Mouse (Mus musculus) intestine, embryonic 15.5 days (tissue): Measurements from ENCODE around the gene Hs3st5. TPM values are rescaled to one million over a fixed set of nuclear protein-coding genes. Genes with fewer than 3 reads are reported as not detected.

ENCODE experiments used
- ATAC-seq: fragments of 200-750 bp; cut with Nextera tagmentation; 2 replicates; pipeline ENCODE4 v1.8.0; 2017; ENCODE audit warnings: moderate TSS enrichment, moderate library complexity
- H3K27ac ChIP-seq: fragments of 300-500 bp; sonication (generic); 2 replicates; pipeline ENCODE4 v1.5.1; 2015; ENCODE audit warnings: mild to moderate bottlenecking, inconsistent platforms
- H3K27me3 ChIP-seq: fragments of 300-500 bp; sonication (generic); replicated peaks from 2 replicates; pipeline ENCODE4 v1.6.1; 2015; ENCODE audit warnings: inconsistent platforms
- H3K36me3 ChIP-seq: fragments of 300-500 bp; sonication (generic); 2 replicates; pipeline ENCODE4 v1.6.1; 2015; ENCODE audit warnings: inconsistent platforms
- H3K4me1 ChIP-seq: fragments of 300-500 bp; sonication (generic); replicated peaks from 2 replicates; pipeline ENCODE4 v1.6.1; 2015; ENCODE audit warnings: inconsistent platforms
- H3K4me2 ChIP-seq: fragments of 300-500 bp; sonication (generic); replicated peaks from 2 replicates; pipeline ENCODE4 v1.6.1; 2015; ENCODE audit warnings: mild to moderate bottlenecking, inconsistent platforms
- H3K4me3 ChIP-seq: fragments of 300-500 bp; sonication (generic); replicated peaks from 2 replicates; pipeline ENCODE4 v1.5.1; 2015; ENCODE audit warnings: inconsistent platforms
- H3K9ac ChIP-seq: fragments of 300-500 bp; sonication (generic); 2 replicates; pipeline ENCODE4 v1.6.1; 2015; ENCODE audit warnings: inconsistent platforms
- H3K9me3 ChIP-seq: fragments of 300-500 bp; sonication (generic); 2 replicates; pipeline ENCODE4 v1.6.1; 2016; ENCODE audit warnings: inconsistent platforms
- WGBS: fragments of 180-500 bp; shearing (Covaris S2); methylation state at CpG from one replicate; pipeline ENCODE4 v1.1.7; 2015; 5-methylcytosine and 5-hydroxymethylcytosine counted together
- polyA plus RNA-seq: library from polyadenylated mRNA; unstranded; fragments of >200 nt; fragmentation: Nextera tagmentation; extraction: Ambion mirVana; gene quantifications from 2 replicates; pipeline ENCODE4 v1.2.1, GENCODE M21; 2015

Hs3st5 gene
- polyA plus RNA-seq, 1 experiment from 2014 or later, result 1.1 TPM

DNA sequence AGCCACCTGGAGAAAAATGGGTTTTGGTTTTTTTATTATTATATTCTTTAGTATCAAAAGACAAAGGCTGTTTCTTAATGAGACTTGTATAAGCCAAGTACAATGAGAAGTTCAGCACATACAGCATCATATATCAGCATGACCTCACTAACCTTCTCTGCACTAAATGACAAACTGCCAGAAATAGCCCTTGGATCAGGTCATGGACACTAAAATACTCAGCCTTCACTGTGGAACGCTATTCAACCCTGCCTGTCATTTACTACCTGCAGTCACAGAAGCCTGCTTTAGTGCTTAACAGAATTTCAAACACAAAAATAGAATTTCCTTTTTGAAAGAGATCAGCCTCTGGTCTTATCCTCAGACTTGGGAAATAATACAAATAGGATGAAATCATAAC is 247.9 kb downstream of the Hs3st5 start:
- Histone ChIP-seq H3K36me3 (no peaks in the 10 kb centered on the region), H3K27me3 (no peaks in the 10 kb centered on the region), H3K4me2 (no peak overlapping the region), H3K9me3 (no peaks in the 10 kb centered on the region), H3K4me1 (no peaks in the 10 kb centered on the region), H3K4me3 (no peak overlapping the region), H3K9ac (no peak overlapping the region), H3K27ac (no peak overlapping the region)
- no peak for ATAC-seq
- WGBS, result 41% methylated on average over 1 of the region's 1 CpGs

DNA sequence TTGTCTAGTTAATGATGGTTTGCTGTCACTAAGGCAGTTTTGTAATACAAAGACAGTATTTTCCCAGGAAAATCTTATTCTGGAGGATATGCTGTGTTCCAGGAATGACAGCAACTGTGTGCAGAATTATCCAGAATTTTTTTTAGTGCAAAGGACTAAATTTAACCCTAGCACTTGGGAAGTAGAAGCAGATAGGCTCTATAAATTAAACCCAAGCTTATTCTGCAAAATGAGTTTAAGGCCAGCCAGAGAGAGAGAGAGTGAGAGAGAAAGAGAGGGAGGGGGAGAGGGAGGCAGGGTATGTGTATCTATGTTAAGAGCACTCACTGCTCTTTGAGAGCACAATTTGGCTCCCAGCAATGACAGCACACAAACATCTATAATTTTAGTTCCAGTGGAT is 267.0 kb downstream of the Hs3st5 start:
- ATAC-seq, result no peak
- H3K27ac ChIP-seq, result no peak overlapping the region
- no peaks in the 10 kb centered on the region for H3K27me3 ChIP-seq
- no peak overlapping the region for H3K4me3 ChIP-seq
- no peak overlapping the region for H3K9ac ChIP-seq
- H3K4me2 ChIP-seq, result no peak overlapping the region
- no peaks in the 10 kb centered on the region for H3K9me3 ChIP-seq
- no peaks in the 10 kb centered on the region for H3K36me3 ChIP-seq
- H3K4me1 ChIP-seq, result no peaks in the 10 kb centered on the region

DNA sequence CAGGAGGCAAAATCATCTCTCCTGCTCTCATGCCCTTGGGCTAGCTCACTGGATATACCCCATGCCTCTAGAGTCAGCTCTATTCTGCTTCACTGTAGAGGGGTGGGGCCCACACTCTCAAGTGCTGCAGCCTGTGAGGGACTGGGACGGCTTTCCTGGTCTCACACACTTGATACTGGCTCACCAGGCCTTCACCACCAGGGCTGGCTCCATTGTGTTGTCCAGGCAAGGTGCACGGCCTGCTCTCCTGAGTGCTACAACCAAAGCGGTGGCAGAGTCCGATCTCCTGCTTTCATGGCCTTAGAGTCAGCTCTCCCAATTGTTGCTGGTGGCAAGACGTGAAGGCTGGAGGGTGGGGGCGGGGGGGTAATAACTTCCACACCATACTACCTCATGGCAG is 268.3 kb downstream of the Hs3st5 start:
- no peak overlapping the region for H3K4me3 ChIP-seq
- no peak for ATAC-seq
- WGBS, result 83% methylated on average over 6 of the region's 6 CpGs
- H3K4me1 ChIP-seq, result no peaks in the 10 kb centered on the region
- H3K27ac ChIP-seq, result no peak overlapping the region
- no peaks in the 10 kb centered on the region for H3K9me3 ChIP-seq
- no peak overlapping the region for H3K4me2 ChIP-seq
- no peaks in the 10 kb centered on the region for H3K27me3 ChIP-seq
- no peak overlapping the region for H3K9ac ChIP-seq
- no peaks in the 10 kb centered on the region for H3K36me3 ChIP-seq

DNA sequence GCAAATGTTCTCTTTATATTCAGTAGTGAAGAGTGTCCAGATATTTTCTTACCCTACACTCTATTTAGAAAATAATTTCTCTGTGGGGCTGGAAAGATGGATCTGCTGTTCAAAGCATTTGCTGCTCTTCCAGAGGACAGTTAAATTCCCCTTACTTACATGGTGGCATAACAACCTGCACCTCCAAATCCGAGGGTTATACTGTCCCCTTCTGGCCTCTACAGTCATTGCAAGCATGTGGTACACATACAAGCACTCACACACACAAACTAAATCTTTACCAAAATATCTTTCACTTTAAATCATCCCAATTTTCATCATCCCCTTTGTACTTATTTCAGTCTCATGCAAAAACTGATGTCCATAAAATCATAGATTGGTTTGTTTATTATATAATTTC is 275.0 kb downstream of the Hs3st5 start:
- no peak for ATAC-seq
- no peaks in the 10 kb centered on the region for H3K27me3 ChIP-seq
- no peak overlapping the region for H3K4me2 ChIP-seq
- H3K4me1 ChIP-seq, result no peaks in the 10 kb centered on the region
- no peaks in the 10 kb centered on the region for H3K36me3 ChIP-seq
- H3K4me3 ChIP-seq, result no peak overlapping the region
- H3K27ac ChIP-seq, result no peak overlapping the region
- 60% methylated on average over 1 of the region's 1 CpGs for WGBS
- H3K9ac ChIP-seq, result no peak overlapping the region
- H3K9me3 ChIP-seq, result no peaks in the 10 kb centered on the region

DNA sequence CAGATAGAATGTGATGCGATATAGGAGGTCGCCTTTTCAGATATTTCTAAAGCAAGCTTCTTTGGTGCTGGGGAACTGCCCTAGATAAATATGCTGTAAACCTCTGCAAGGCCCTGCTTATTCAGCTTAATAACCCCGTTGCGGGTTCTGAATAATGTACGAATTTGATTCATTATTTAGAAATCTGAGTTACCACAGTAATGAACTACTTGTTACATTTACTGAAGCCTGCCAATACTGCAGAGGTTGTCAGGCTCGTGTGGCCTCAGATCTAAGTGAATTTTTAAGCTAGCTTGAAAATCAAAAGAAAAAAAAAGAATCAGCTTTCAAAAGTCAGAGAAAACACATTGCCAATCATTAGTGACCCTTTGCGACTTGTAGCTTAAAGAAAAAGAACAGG is 280.4 kb downstream of the Hs3st5 start:
- 87% methylated on average over 7 of the region's 7 CpGs for WGBS
- Histone ChIP-seq H3K27me3 (no peaks in the 10 kb centered on the region), H3K4me2 (no peak overlapping the region), H3K36me3 (no peaks in the 10 kb centered on the region), H3K4me1 (no peaks in the 10 kb centered on the region), H3K9ac (no peak overlapping the region), H3K9me3 (no peaks in the 10 kb centered on the region), H3K27ac (no peak overlapping the region), H3K4me3 (no peak overlapping the region)
- ATAC-seq, result no peak

DNA sequence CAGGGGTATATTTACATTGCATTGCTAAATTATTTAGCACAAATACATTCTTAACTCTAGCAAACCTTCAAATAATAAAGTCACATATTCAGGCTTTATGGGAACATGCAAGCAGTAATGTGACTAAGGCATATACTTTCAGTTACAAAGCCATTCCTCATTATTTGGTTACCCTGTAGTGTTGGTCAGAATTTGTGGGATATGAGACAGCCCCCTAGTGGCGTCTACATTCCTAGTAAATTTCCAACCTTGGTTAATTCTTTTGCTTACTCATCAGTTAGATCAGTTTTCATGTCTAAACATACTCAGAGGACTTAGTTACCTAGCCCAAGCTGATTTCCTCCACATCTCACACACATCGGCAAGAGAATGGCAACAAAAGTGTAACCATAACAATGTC is 285.2 kb downstream of the Hs3st5 start:
- H3K27me3 ChIP-seq, result no peaks in the 10 kb centered on the region
- no peaks in the 10 kb centered on the region for H3K36me3 ChIP-seq
- H3K4me2 ChIP-seq, result no peak overlapping the region
- H3K9ac ChIP-seq, result no peak overlapping the region
- no peak overlapping the region for H3K27ac ChIP-seq
- no peaks in the 10 kb centered on the region for H3K9me3 ChIP-seq
- no peaks in the 10 kb centered on the region for H3K4me1 ChIP-seq
- H3K4me3 ChIP-seq, result no peak overlapping the region
- WGBS, result 42% methylated on average over 2 of the region's 2 CpGs
- no peak for ATAC-seq

DNA sequence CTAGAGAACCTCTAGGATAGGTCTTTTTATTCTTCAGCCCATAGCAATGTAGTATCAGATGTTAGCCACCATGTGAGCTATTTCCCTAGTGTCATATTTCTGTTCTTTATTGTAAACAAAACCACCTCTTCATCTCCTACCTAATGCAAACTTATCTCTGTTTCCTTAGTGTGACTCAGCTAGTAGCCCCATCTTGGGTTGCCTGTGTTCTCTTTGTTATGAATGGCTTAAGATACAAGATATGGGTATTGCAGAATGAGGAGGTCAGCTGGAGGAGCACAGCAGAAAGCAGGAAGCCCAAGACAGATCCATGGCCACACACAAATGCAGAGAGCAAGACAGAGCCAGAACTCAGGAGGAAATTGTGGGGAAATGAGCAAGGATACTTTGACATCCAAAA is 288.7 kb downstream of the Hs3st5 start:
- Histone ChIP-seq H3K9ac (no peak overlapping the region), H3K27me3 (no peaks in the 10 kb centered on the region), H3K4me1 (no peaks in the 10 kb centered on the region), H3K36me3 (no peaks in the 10 kb centered on the region), H3K27ac (no peak overlapping the region), H3K4me3 (no peak overlapping the region), H3K9me3 (no peaks in the 10 kb centered on the region), H3K4me2 (no peak overlapping the region)
- no peak for ATAC-seq

DNA sequence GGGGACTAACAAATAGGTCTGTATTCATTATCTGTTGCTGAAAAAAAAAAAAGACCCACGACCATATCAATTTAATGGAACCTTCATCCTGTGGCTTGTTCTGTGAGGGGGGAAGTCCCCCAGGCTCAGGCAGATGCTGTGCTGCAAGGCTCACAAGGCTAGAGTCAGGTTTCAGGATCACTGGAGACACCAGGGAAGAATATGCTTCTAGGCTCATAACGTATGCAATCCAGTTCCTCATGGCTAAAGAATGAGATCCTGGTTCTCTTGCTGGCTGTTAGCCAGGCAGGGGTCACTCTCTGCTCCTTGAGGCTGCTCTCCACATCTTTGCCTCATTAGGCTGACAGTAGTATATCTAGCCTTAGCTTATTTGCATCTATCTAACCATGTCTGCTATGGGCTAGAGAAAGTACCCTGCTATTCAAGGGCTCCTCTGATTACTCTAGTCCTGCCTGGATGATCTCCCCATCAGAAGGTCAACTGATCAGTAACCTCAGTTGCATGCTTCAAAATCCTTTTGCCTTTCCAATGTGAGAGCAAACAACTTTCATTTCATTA is 294.4 kb downstream of the Hs3st5 start:
- 42% methylated on average over 2 of the region's 2 CpGs for WGBS
- ATAC-seq, result no peak
- H3K27me3 ChIP-seq, result no peaks in the 10 kb centered on the region

DNA sequence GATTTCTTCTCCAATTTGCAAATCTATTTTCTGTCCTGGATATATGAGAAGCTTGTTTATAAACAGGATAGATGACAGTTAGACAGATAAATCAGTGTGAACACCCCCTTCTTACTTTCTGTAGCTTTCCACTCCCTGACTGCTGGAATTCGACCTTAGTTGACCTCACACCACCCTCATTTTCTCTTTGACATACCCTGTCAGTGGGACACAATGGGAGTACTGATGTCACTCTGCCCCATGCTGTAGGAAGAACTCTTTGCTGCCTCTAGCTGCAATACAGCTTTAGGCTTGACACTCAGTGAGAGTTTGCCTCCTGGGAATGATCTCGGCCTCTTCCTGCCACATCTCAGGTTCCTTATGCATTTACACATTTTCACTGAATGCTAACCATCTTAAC is 297.1 kb downstream of the Hs3st5 start:
- H3K4me1 ChIP-seq, result no peaks in the 10 kb centered on the region
- no peak overlapping the region for H3K4me2 ChIP-seq
- 22% methylated on average over 2 of the region's 2 CpGs for WGBS
- H3K27ac ChIP-seq, result no peak overlapping the region
- no peak for ATAC-seq
- no peaks in the 10 kb centered on the region for H3K27me3 ChIP-seq
- no peaks in the 10 kb centered on the region for H3K36me3 ChIP-seq
- H3K4me3 ChIP-seq, result no peak overlapping the region
- H3K9me3 ChIP-seq, result no peaks in the 10 kb centered on the region
- H3K9ac ChIP-seq, result no peak overlapping the region

More for the DNA sequence above, 294.4 kb downstream of the Hs3st5 start:
- no peak overlapping the region for H3K9ac ChIP-seq
- H3K27ac ChIP-seq, result no peak overlapping the region
- no peaks in the 10 kb centered on the region for H3K9me3 ChIP-seq
- no peak overlapping the region for H3K4me2 ChIP-seq
- H3K4me1 ChIP-seq, result no peaks in the 10 kb centered on the region
- no peak overlapping the region for H3K4me3 ChIP-seq
- no peaks in the 10 kb centered on the region for H3K36me3 ChIP-seq

DNA sequence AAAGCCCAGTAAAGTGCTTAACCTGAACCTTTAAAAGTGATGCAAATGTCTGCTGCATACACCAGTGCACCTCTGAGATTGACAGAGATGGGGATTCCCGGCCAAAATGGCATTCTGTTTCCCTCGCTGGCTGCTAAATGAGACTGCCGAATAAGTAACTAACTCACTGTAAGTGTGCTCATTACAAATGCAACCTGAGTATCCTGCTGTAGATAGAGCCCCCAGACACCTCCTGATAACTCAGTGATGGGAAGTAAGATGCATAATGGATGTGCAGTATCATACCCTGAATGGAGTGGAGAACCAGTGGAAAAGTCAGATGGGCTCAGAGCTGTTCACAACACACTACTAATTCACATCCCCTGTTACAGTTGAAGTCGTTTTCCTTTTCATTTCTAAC is 298.7 kb downstream of the Hs3st5 start:
- no peak overlapping the region for H3K4me3 ChIP-seq
- H3K4me2 ChIP-seq, result no peak overlapping the region
- no peak overlapping the region for H3K9ac ChIP-seq
- no peak for ATAC-seq
- 79% methylated on average over 4 of the region's 4 CpGs for WGBS
- no peaks in the 10 kb centered on the region for H3K9me3 ChIP-seq
- no peak overlapping the region for H3K27ac ChIP-seq
- H3K4me1 ChIP-seq, result no peaks in the 10 kb centered on the region
- H3K36me3 ChIP-seq, result no peaks in the 10 kb centered on the region
- H3K27me3 ChIP-seq, result no peaks in the 10 kb centered on the region

DNA sequence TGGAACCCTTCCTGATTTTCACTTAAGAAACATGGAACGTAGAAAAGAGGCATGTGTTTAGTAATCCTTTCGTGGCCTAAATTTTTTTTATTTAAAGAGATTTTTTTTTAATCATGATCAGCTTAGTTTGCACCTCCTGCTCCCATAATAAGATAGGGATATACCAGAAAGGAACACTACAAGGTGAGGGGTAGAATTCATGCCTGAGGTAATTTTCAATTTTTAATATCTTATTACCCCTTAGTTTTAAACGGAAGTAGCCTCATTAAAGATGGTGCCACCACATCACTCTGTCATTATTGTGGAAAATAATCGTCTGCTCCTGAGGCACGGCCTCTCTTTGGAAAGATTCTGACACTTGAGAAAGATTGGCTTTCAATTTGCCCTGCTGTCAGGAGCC is 299.2 kb downstream of the Hs3st5 start:
- no peaks in the 10 kb centered on the region for H3K4me1 ChIP-seq
- no peak overlapping the region for H3K9ac ChIP-seq
- no peaks in the 10 kb centered on the region for H3K36me3 ChIP-seq
- no peak overlapping the region for H3K4me2 ChIP-seq
- no peak overlapping the region for H3K4me3 ChIP-seq
- H3K27ac ChIP-seq, result no peak overlapping the region
- WGBS, result 83% methylated on average over 5 of the region's 5 CpGs
- no peak for ATAC-seq
- no peaks in the 10 kb centered on the region for H3K27me3 ChIP-seq
- no peaks in the 10 kb centered on the region for H3K9me3 ChIP-seq

DNA sequence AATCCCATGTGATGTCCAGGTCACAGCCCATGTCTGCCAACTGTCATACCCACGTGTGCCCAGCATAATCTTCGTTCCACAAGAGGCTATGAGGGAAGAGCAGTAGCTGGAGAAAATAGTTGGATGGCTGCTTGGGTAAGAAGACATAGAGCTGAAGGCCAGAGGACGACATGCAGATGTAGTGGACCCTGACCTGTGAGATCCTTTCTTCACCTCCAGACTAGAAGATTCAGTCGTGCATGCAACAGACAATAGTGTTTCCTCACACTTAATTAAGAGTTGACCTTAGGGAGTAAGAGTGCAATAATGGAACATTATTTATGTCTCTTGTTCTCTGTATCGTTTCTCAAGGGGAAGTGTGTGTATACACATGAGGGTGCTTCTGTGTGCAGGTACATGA is 300.4 kb downstream of the Hs3st5 start:
- no peaks in the 10 kb centered on the region for H3K27me3 ChIP-seq
- H3K27ac ChIP-seq, result no peak overlapping the region
- WGBS, result 61% methylated on average over 5 of the region's 5 CpGs
- H3K4me2 ChIP-seq, result no peak overlapping the region
- no peak overlapping the region for H3K4me3 ChIP-seq
- no peaks in the 10 kb centered on the region for H3K4me1 ChIP-seq
- no peak overlapping the region for H3K9ac ChIP-seq
- H3K36me3 ChIP-seq, result no peaks in the 10 kb centered on the region
- H3K9me3 ChIP-seq, result no peaks in the 10 kb centered on the region
- ATAC-seq, result no peak

DNA sequence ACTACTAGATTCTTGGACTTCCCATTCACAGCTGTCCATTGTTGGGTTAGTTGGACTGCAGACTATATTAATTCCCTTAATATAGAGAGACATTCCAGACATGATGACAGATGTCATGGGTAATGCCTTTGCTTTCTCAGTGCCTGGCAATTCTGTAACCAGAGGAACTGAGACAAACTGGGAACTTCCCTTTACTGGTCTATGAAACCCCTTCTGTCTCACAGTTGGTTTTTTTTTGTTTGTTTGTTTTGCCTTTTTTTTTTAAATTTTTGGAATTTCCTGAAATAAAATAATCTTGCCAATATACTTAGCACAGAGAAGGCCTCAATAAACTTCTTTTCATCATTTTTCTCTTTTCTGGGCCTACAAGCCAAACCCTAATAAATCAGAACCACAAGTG is 312.3 kb downstream of the Hs3st5 start:
- H3K36me3 ChIP-seq, result no peaks in the 10 kb centered on the region
- H3K4me3 ChIP-seq, result no peak overlapping the region
- ATAC-seq, result no peak
- no peak overlapping the region for H3K9ac ChIP-seq
- H3K27me3 ChIP-seq, result no peaks in the 10 kb centered on the region
- H3K4me2 ChIP-seq, result no peak overlapping the region
- no peak overlapping the region for H3K27ac ChIP-seq
- H3K4me1 ChIP-seq, result no peaks in the 10 kb centered on the region
- H3K9me3 ChIP-seq, result no peaks in the 10 kb centered on the region

DNA sequence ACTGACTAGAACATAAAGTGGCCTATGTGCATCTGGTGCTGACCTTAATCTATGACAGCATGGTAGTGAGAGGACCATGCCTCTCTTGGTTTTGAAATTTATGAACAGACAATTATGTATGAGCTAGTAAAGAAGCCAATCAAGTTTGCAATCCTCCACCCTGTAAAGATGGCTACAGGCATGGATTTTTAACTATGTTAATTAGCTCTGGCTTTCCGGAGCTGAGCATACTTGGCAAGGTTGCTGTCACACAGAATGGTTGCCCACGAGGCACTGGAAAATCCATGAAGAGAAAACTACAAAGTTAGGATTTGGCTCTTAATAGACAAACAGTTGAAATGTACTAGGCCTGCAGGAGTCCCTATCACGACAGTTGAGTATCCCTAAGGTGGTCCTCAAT is 322.5 kb downstream of the Hs3st5 start:
- ATAC-seq, result no peak
- Histone ChIP-seq H3K9me3 (no peaks in the 10 kb centered on the region), H3K27me3 (no peaks in the 10 kb centered on the region), H3K4me3 (no peak overlapping the region), H3K9ac (no peak overlapping the region), H3K36me3 (no peaks in the 10 kb centered on the region), H3K4me1 (no peaks in the 10 kb centered on the region), H3K4me2 (no peak overlapping the region), H3K27ac (no peak overlapping the region)
- 80% methylated on average over 3 of the region's 3 CpGs for WGBS
